Mouse (Mus musculus): ENCODE results near the gene Ssmem1. TPM values are rescaled to one million over a fixed set of nuclear protein-coding genes. Genes with fewer than 3 reads are reported as not detected.

Ssmem1 gene
- polyA plus RNA-seq, 1 experiment from 2014 or later, result 0.37 TPM

GRCm38 (mm10) chr6:30551644-30552580 is 42.3 kb downstream of the Ssmem1 start:
- H3K9me3 ChIP-seq (ENCODE audit: low read length), result peaks cover 7% of the 10 kb centered on the region; the same call in 1 of the 2 replicates
- 0 out of 2 replicates have a peak overlapping the region, but pooled peaks have one; percentile 6 for H3K4me3 ChIP-seq (ENCODE audit: low read length)
- H3K4me1 ChIP-seq (ENCODE audit: insufficient read depth, low read length), result peaks cover 61% of the 10 kb centered on the region
- WGBS, result 27% methylated on average over 23 of the region's 23 CpGs
- H3K27ac ChIP-seq (ENCODE audit: low read length), result peak overlapping the region; percentile 81
- H3K4me2 ChIP-seq (replicated peaks; ENCODE audit: low read depth, low read length), result peak overlapping the region; percentile 41
- H3K36me3 ChIP-seq (ENCODE audit: insufficient read depth, low read length), result no peaks in the 10 kb centered on the region
- ATAC-seq (ENCODE audit: low FRiP score, low TSS enrichment), result peak; percentile 20; the same call in 1 of the 2 replicates
- H3K9ac ChIP-seq (replicated peaks; ENCODE audit: low read length), result peak overlapping the region; percentile 33
- H3K27me3 ChIP-seq (ENCODE audit: insufficient read depth, low read length), result no peaks in the 10 kb centered on the region

- WGBS, result 32% methylated on average over 6 of the region's 6 CpGs
- H3K4me2 ChIP-seq (replicated peaks; ENCODE audit: low read depth, low read length), result peak overlapping the region; percentile 41
These were observed 43.0 kb downstream of the Ssmem1 start for GRCm38 (mm10) chr6:30552628-30553027.

GRCm38 (mm10) chr6:30553381-30554010 is 43.8 kb downstream of the Ssmem1 start:
- H3K9ac ChIP-seq (replicated peaks; ENCODE audit: low read length), result no peak overlapping the region
- peak overlapping the region; percentile 15; the same call in 1 of the 2 replicates for H3K27ac ChIP-seq (ENCODE audit: low read length)
- H3K4me3 ChIP-seq (ENCODE audit: low read length), result no peak overlapping the region
- no peak for ATAC-seq (ENCODE audit: low FRiP score, low TSS enrichment)
- peaks cover 7% of the 10 kb centered on the region; the same call in 1 of the 2 replicates for H3K9me3 ChIP-seq (ENCODE audit: low read length)
- H3K4me1 ChIP-seq (ENCODE audit: insufficient read depth, low read length), result peaks cover 46% of the 10 kb centered on the region
- H3K36me3 ChIP-seq (ENCODE audit: insufficient read depth, low read length), result no peaks in the 10 kb centered on the region
- H3K4me2 ChIP-seq (replicated peaks; ENCODE audit: low read depth, low read length), result no peak overlapping the region
- H3K27me3 ChIP-seq (ENCODE audit: insufficient read depth, low read length), result no peaks in the 10 kb centered on the region
- WGBS, result 70% methylated on average over 7 of the region's 7 CpGs

More at GRCm38 (mm10) chr6:30552628-30553027, 43.0 kb downstream of the Ssmem1 start:
- Histone ChIP-seq H3K36me3 (ENCODE audit: insufficient read depth, low read length) (no peaks in the 10 kb centered on the region), H3K4me1 (ENCODE audit: insufficient read depth, low read length) (peaks cover 54% of the 10 kb centered on the region), H3K27me3 (ENCODE audit: insufficient read depth, low read length) (no peaks in the 10 kb centered on the region), H3K4me3 (ENCODE audit: low read length) (no peak overlapping the region), H3K9me3 (ENCODE audit: low read length) (peaks cover 7% of the 10 kb centered on the region; the same call in 1 of the 2 replicates), H3K9ac (replicated peaks; ENCODE audit: low read length) (0 out of 2 replicates have a peak overlapping the region, but pooled peaks have one; percentile 33), H3K27ac (ENCODE audit: low read length) (peak overlapping the region; percentile 81)
- no peak for ATAC-seq (ENCODE audit: low FRiP score, low TSS enrichment)

- 55% methylated on average over 5 of the region's 5 CpGs for WGBS
- peaks cover 40% of the 10 kb centered on the region for H3K4me1 ChIP-seq (ENCODE audit: insufficient read depth, low read length)
- H3K4me3 ChIP-seq (ENCODE audit: low read length), result no peak overlapping the region
- H3K36me3 ChIP-seq (ENCODE audit: insufficient read depth, low read length), result no peaks in the 10 kb centered on the region
- no peak overlapping the region for H3K9ac ChIP-seq (replicated peaks; ENCODE audit: low read length)
- no peak overlapping the region for H3K4me2 ChIP-seq (replicated peaks; ENCODE audit: low read depth, low read length)
- ATAC-seq (ENCODE audit: low FRiP score, low TSS enrichment), result no peak
- peak overlapping the region; percentile 15; the same call in 1 of the 2 replicates for H3K27ac ChIP-seq (ENCODE audit: low read length)
- peaks cover 7% of the 10 kb centered on the region; the same call in 1 of the 2 replicates for H3K9me3 ChIP-seq (ENCODE audit: low read length)
- no peaks in the 10 kb centered on the region for H3K27me3 ChIP-seq (ENCODE audit: insufficient read depth, low read length)
These were observed 44.4 kb downstream of the Ssmem1 start for GRCm38 (mm10) chr6:30554092-30554491.

- Histone ChIP-seq H3K4me3 (ENCODE audit: low read length) (no peak overlapping the region), H3K9ac (replicated peaks; ENCODE audit: low read length) (no peak overlapping the region), H3K36me3 (ENCODE audit: insufficient read depth, low read length) (no peaks in the 10 kb centered on the region), H3K4me1 (ENCODE audit: insufficient read depth, low read length) (peaks cover 34% of the 10 kb centered on the region), H3K9me3 (ENCODE audit: low read length) (peaks cover 7% of the 10 kb centered on the region; the same call in 1 of the 2 replicates), H3K27ac (ENCODE audit: low read length) (no peak overlapping the region), H3K4me2 (replicated peaks; ENCODE audit: low read depth, low read length) (no peak overlapping the region), H3K27me3 (ENCODE audit: insufficient read depth, low read length) (no peaks in the 10 kb centered on the region)
- WGBS, result 67% methylated on average over 5 of the region's 5 CpGs
- no peak; the same call in 1 of the 2 replicates for ATAC-seq (ENCODE audit: low FRiP score, low TSS enrichment)
These were observed 45.0 kb downstream of the Ssmem1 start for GRCm38 (mm10) chr6:30554621-30555170.

- H3K4me1 ChIP-seq (ENCODE audit: insufficient read depth, low read length), result peaks cover 30% of the 10 kb centered on the region
- H3K4me2 ChIP-seq (replicated peaks; ENCODE audit: low read depth, low read length), result no peak overlapping the region
- H3K27me3 ChIP-seq (ENCODE audit: insufficient read depth, low read length), result no peaks in the 10 kb centered on the region
- no peak overlapping the region for H3K27ac ChIP-seq (ENCODE audit: low read length)
- no peak for ATAC-seq (ENCODE audit: low FRiP score, low TSS enrichment)
- 21% methylated on average over 7 of the region's 9 CpGs for WGBS
- H3K9ac ChIP-seq (replicated peaks; ENCODE audit: low read length), result no peak overlapping the region
- H3K36me3 ChIP-seq (ENCODE audit: insufficient read depth, low read length), result no peaks in the 10 kb centered on the region
- no peak overlapping the region for H3K4me3 ChIP-seq (ENCODE audit: low read length)
- 0 out of 2 replicates have a peak, but pooled peaks cover under 1% of the 10 kb centered on the region for H3K9me3 ChIP-seq (ENCODE audit: low read length)
These were observed 46.4 kb downstream of the Ssmem1 start for GRCm38 (mm10) chr6:30556080-30556479.

- WGBS, result 50% methylated on average over 1 of the region's 1 CpGs
- H3K9me3 ChIP-seq (ENCODE audit: low read length), result no peaks in the 10 kb centered on the region
- ATAC-seq (ENCODE audit: low FRiP score, low TSS enrichment), result no peak
These were observed 50.1 kb downstream of the Ssmem1 start for GRCm38 (mm10) chr6:30559726-30560125.

GRCm38 (mm10) chr6:30562132-30562531 is 52.5 kb downstream of the Ssmem1 start:
- ATAC-seq (ENCODE audit: low FRiP score, low TSS enrichment), result no peak
- Histone ChIP-seq H3K4me1 (ENCODE audit: insufficient read depth, low read length) (no peaks in the 10 kb centered on the region), H3K4me3 (ENCODE audit: low read length) (no peak overlapping the region), H3K27me3 (ENCODE audit: insufficient read depth, low read length) (no peaks in the 10 kb centered on the region), H3K9ac (replicated peaks; ENCODE audit: low read length) (no peak overlapping the region), H3K36me3 (ENCODE audit: insufficient read depth, low read length) (no peaks in the 10 kb centered on the region), H3K27ac (ENCODE audit: low read length) (no peak overlapping the region), H3K9me3 (ENCODE audit: low read length) (no peaks in the 10 kb centered on the region), H3K4me2 (replicated peaks; ENCODE audit: low read depth, low read length) (no peak overlapping the region)
- 80% methylated on average over 4 of the region's 4 CpGs for WGBS

More at GRCm38 (mm10) chr6:30559726-30560125, 50.1 kb downstream of the Ssmem1 start:
- Histone ChIP-seq H3K27ac (ENCODE audit: low read length) (no peak overlapping the region), H3K4me1 (ENCODE audit: insufficient read depth, low read length) (no peaks in the 10 kb centered on the region), H3K4me3 (ENCODE audit: low read length) (no peak overlapping the region), H3K9ac (replicated peaks; ENCODE audit: low read length) (no peak overlapping the region), H3K4me2 (replicated peaks; ENCODE audit: low read depth, low read length) (no peak overlapping the region), H3K27me3 (ENCODE audit: insufficient read depth, low read length) (no peaks in the 10 kb centered on the region), H3K36me3 (ENCODE audit: insufficient read depth, low read length) (no peaks in the 10 kb centered on the region)

GRCm38 (mm10) chr6:30563575-30563974 is 53.9 kb downstream of the Ssmem1 start:
- ATAC-seq (ENCODE audit: low FRiP score, low TSS enrichment), result no peak
- H3K27ac ChIP-seq (ENCODE audit: low read length), result no peak overlapping the region
- no peak overlapping the region for H3K4me3 ChIP-seq (ENCODE audit: low read length)
- H3K9me3 ChIP-seq (ENCODE audit: low read length), result no peaks in the 10 kb centered on the region
- H3K4me1 ChIP-seq (ENCODE audit: insufficient read depth, low read length), result no peaks in the 10 kb centered on the region
- no peak overlapping the region for H3K4me2 ChIP-seq (replicated peaks; ENCODE audit: low read depth, low read length)
- H3K27me3 ChIP-seq (ENCODE audit: insufficient read depth, low read length), result no peaks in the 10 kb centered on the region
- no peaks in the 10 kb centered on the region for H3K36me3 ChIP-seq (ENCODE audit: insufficient read depth, low read length)
- 63% methylated on average over 6 of the region's 6 CpGs for WGBS
- no peak overlapping the region for H3K9ac ChIP-seq (replicated peaks; ENCODE audit: low read length)

Measured in kidney, embryonic 16.5 days (tissue).